Mouse (Mus musculus) MEL-GATA-1-ER (cell line): ENCODE measurements around the gene Glmn.

ENCODE experiments used
- DNase-seq: peaks from one replicate; pipeline ENCODE4 v3.0.0-alpha.2; 2012; ENCODE audit warnings: low read depth; ENCODE audit errors: extremely low read depth

Glmn gene

DNA sequence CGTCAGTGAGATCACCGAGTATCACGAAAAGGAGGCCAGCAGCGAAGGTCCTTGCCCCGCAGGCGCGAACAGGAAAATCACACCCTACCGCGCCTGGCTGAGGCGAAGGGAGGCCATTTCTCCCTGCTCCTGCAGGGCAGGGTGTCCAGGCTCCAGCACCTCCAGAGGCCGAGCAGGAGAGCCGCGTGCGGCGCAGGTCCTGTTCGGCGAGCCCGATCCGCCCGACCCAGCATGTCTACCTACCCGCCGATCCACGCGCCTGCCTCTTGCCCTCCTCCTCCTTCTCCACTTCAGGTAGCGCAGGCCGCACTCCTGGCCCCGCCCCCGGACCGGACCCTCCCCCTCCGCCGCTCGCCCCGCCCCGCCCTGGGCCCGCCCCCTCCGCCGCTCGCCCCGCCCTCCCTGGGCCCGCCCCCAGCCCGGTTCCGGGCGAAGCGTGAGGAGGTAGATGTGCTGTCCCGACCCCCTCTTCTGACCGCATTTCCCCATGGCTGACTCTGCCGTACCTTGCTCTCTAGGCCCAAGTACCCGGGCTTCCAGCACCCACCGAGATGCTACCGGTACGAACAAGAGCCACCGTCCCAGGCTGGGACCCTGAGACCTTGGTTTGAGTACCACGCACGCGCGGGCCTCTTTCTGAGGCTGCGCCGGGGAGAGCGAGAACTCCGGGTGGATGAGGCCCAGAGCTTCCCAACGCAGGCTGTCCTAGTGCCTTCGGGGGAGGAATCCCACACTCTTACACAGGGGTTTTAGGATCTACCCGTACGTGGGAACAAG lies at the start of gene Glmn, which contains the start of gene Rpap2:
Glmn (minus strand) TSS at position 588 of the 777 bp plus-strand sequence.
Rpap2 (plus strand) TSS at position 73 of the 777 bp plus-strand sequence.
- peak; percentile 52 for DNase-seq

DNA sequence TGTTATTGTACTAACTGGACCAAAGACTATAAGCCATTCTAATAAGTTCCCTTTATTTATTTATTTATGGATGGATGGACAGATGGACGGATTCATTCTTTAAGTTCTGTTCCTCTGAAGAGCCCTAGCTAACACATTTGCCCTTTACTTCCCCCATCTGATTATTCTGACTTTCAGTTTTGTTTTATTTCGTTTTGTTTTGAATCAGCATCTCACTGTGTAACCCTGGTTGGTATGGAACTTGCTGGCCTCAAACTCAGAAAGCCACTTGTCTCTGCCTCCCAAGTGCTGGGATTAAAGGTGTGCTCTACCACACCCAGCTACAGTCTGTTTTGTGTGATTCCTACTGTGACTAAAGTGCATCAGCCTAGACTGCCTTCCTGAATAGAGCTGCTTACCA lies 48.2 kb upstream of the Glmn start:
- no peak for DNase-seq

DNA sequence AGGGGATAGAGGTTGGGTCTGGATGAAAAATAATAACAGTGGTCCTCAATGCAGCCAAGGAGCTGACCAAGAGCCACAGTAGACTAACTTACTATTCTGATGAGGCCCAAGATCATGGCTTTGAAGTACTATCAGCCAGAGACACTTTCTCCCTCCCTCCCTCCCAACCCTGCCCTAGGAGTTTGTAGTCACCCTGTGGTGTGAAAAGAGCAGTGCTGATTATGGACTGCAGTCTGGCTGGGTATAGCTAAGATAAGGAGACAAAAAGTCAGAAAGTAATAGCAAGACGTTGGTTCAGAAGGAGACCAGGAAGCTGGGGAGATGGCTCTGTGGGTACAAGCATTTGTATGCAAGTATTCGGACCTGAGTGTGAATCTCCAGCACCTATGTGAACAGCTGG lies 46.9 kb upstream of the Glmn start:
- no peak for DNase-seq

DNA sequence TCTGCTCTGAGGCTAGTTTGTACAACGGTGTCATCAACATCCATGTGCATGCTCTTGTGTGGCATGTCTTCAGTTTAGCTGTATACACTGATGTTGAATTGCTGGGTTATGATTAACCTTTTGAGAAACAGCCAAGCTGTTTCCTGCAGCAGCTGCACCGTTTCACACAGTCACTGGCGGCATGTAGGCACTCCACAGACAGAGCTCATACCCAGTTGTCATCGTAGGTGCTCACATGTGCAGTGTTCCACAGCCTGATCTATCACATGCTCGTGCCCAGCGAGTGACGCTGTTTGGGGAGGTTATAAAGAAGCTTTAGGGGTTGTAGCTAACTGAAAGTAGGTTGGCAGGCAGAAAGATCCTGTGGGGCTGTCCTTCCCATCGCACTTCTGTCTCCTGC lies 40.7 kb upstream of the Glmn start:
- DNase-seq = no peak

DNA sequence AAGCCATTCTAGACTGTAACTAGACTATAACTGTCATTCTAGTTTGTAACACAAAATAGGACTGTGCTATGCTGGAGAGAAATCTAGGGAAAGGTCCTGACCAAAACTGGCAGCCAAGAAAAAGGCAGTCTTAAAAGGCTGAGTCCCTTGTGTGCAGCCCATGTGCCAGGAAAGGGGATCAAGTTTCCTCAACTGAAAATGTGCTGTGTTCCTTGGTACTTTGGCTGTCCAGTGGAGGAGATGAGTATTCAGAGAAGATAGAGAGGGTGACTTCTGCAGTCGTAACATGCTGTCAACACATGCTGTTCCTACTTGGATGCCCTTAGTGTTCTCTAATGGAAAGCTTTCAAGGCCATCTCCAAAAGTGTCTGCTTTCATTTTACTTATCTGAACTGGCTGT lies 39.4 kb upstream of the Glmn start:
- DNase-seq = no peak

DNA sequence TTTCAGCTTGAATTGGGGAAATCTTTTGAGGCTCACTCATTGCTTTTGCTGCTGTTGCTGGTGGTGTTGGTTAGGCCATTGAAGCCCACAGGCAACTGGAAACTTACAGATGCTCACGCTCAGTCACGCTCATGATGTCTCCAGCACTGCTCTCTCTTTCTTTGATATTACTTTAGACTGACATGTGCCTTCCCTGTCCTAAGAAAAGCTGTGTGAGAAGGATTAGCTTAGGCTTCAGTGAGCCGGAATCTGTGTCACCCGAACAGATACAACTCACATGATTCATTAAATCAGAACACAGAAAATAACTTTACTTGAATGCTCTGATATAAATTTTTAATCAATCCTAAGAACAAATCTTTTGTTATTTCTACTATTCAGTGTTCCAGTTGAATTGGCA lies 36.0 kb upstream of the Glmn start:
- DNase-seq = no peak

DNA sequence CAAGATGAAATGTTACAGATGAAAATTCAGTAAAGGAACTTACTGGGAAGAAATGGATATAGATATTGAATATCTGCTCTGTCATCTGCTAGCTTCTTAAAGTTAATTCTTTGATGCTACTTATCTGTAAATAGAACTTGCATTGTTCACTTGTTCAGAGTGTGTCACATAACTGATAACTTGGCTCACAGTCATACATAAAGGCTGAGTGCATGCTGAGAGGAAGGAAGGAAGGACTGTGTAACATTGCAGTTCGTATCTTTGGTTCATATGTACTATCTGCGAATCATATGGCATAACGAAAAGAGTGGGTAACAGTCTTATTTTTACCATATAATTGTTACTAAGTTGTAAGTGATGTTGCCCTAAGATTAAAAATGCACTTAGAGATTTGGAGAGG lies 23.6 kb upstream of the Glmn start:
- DNase-seq = no peak

DNA sequence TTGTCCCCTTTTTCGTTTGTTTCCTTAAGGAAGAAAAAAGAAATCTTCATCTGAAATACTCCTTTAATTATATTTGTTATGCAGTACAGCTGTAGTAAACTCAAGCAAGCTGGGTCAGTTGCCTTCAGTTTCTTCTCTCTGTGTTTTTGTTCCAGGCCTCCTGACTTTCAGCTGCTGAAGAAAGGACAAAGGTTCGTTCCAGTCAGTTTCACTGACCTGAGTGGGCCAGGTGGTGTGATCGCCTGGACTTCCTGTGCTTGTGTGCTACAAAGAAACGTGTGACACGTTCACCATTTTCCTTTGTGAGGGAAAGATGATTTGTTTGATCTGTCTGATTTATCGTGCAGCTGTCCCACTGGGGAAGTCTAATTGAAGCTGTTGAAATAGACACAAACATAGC lies 20.3 kb upstream of the Glmn start:
- DNase-seq = no peak

DNA sequence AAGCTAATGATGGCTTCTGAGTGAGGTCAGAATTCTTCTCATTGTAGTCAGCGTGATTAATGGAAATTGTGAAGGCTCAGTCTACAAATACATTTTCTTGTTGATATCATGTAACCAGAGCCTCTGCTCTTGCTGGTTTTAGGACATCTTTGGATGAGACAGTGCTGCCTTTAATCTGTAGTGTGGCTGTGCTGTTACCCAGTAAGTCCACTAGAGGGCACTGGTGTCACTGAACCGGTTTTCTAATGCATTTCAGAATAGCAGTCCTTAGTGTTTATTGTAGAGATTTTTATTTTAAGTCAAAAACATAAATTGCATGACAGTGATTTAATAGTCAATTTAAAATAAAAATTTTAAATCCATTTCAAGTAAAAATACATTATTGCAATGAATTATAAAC lies 13.5 kb upstream of the Glmn start:
- DNase-seq = peak; percentile 44

DNA sequence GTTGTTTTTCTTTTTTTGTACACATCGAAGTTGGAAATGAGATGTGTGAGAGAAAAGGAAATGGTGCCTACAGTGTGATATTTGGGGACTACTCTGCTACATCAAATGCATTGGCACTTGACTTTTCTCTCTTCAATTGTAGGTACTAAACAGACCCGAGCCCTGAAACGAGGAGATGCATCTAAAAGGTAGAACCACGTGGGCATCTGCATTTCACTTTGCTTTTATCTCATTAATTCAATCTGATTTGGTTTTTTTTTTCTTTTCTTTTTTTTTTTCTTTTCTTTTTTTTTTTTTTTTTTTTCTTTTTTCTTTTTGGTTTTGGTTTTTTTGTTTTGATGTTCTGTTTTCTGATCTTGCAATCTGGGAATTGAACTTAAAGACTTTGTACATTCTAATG lies 692 bp upstream of the Glmn start:
- no peak for DNase-seq

DNA sequence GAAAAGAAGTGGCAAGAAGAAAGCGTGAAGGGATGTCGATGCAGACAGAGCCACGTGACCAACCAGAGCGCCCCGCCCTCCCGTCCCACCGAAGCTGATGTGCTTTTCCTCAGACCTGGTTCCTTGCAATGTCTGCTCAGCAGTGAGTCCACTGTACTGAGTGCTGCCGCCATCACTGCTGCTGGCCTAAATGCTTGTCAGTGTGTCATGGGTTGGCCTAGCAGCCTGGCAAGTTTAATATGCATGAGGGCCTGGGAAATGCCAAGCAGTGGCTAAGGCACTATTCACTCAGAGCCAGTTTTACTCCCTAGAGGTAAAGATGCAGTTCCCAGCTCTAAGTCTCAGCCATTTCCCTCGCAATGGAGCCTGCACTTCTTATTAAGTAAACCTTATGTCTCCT lies 28.5 kb downstream of the Glmn start:
- no peak for DNase-seq

DNA sequence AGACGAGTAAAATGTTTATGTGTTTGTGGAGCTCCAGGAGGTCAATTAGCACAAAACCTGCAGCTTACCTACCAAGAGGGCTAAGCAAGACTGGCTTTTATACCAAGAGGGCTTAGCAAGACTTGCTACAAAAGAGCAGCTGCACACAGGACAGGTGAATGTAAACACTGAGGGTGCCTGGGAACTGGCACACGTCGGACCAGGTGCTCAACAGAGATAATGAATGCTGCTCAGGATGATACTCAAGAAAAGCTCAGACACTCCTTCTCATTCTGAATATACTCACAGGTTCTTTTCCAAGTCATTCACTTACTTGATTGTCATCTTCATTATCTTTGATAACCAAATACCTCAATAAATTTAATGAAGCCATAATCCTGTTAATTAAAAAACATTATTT lies 40.7 kb downstream of the Glmn start:
- DNase-seq = no peak

DNA sequence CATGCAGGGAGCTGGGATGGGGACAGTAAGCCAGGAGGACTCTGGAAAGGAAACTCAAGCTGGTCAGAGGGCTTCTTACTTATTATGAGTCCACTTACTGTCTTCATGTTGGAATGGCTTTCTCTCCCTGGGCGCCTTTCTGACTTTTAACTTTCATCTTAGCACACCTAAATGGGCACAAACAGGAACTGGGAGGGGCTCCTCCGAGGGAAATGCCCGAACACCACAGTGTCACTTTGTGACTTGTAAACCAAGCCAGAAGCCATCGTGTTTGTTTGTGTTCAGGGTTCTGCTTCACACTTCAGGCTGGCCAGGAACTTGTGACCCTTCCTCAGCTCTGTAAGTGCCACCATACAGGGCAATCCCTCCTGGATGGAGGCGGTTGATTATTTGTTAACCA lies 43.4 kb downstream of the Glmn start:
- no peak for DNase-seq

DNA sequence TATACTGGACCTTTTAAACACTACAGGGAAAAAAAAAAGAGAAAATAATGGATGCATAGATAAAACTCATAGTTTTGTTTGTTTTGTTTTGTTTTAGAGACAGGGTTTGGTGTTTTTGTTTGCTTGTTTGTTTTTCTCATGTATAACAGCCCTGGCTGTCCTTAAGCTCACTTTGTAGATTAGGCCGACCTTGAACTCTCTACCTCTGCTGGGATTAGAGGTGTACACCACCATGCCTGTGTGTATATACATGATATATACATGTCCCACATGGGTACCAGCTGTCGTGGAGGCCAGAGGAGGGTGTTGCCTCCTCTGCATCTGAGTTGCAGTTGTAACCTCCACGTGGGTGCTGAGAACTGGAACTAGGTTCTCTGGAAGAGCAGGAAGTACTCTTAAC lies 49.2 kb downstream of the Glmn start:
- no peak for DNase-seq

DNA sequence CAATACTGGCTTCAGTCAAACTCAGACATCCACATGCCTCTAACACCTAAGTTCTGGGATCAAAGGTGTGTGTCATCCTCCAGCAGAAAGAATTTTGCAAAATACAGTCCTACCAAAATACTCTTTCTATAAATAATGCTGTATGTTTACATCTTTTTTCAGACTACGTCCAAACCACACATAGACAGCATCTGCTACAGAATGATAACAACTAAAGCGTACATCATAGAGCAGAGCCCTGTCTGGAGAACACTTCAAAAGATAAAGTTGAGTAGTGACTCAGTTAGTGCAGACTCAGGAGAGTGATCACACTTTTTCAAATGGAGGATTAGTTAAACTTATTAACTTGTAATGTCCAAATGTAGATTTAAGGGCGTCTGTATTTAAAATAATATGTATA lies 49.7 kb downstream of the Glmn start:
- DNase-seq = peak; percentile 17

DNA sequence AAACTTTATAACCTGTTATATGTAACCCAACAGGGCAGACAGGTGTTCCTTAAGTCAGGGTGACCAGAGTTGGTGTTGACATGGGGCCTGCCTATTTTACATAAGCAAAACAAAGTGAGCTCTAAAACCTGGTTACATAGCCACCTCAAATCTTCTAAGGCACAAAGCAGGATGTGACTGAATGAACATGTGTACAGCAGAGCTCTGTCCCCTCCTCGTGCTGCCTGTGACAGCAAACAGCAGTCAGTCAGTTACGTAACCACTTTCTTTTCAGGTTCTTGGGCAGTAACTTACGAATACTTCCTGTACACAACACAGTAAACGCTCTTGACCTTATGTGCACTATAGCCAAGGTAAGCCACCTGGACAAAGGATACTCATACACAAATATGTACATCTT lies 51.8 kb downstream of the Glmn start:
- no peak for DNase-seq

DNA sequence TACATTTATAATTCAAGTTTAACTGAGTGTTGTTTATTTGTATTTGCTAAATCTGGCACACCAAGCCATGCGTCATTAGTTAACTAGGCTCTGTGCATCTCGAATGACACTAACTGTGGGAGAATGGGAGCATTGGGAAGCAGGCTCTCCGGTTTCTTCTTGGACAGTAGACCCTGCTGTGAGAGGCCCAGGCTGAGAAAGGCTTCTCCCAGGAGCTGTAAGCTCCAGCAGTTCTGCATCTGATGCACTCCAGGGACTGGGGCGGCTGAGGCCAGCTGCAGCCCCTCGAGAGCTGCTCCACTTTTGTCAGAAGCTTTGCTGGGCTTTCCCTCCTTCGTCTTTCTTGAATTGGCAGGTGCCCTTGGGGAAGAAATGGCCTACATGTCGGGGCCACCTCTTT lies 56.0 kb downstream of the Glmn start:
- DNase-seq = no peak

DNA sequence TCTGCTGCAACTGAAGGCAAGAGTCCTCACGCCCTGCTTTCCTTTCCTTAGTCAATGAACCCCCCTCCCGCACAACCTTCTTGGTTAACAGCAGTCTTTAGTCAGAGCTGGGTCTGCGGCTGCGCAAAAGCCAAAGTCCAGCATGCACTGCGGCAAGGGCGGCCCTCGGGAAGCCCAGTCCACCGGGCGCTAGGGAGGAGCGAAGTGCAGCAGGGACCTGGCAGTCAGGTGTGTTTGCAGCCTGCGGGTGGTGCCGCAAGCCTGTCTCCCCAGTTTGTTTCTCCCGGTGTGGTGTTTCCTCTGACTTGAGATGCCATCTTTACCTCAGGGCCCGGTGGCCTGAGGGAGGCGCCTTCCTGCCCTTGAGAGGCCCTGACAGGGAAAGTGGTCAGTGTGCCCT lies 63.1 kb downstream of the Glmn start, which contains the start of gene 1700028K03Rik:
1700028K03Rik (plus strand) TSS at position 129 of the 400 bp plus-strand sequence.
- DNase-seq = no peak

DNA sequence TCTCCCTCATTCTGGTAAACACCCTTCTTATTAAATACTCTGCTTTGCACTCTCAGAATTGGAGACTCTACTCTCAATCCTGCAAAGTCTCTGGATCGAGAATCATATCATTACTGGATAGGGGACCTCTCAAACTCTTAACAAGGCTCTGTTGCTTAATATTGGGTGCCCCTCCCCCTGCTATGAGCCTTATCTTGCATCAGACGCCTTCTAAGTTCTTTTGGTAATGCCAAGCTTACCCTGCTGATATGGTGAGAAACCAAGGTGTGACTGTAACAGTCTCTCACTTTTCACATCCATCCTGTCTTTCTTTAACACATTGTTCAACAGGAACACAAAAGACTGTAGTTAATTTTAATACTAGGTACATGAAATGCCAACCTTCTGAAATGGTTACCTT lies 64.1 kb downstream of the Glmn start:
- no peak for DNase-seq

DNA sequence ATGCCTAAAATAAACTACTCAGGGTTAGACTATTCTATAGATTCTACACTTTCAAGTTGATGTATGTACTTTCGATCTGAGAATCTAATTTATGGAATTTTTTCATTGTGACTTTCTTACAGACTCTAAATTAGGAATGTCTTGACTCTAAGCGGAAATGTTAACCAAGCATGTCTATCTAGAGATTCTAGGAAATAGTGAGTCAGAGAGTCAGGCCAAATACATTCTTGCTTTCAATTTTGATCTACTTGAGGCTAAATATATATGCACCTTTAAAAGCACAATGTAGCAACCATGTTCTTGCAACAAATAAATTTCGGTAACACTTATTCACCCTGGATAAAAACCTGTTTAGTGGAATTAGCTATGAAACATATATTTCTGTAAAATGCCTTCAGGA lies 68.8 kb downstream of the Glmn start:
- no peak for DNase-seq

DNA sequence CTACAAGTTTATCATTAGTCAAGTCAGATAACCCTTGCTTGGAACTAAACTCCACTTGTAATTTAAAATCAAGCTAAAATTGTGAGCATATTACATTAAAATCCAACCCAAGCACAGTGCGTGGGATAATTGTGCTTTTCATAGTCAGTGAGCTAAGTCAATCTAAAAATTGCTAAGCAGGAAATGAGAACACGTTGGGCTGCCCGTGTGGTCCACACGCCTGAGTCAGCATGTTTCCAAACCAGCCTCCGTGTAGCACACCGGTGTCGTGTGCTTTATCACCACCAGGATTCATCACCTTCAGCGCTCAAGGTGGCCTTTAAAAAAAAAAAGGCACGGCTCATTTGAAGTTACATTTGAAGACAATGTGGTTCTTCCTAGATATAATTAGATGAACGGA lies 73.4 kb downstream of the Glmn start:
- no peak for DNase-seq

DNA sequence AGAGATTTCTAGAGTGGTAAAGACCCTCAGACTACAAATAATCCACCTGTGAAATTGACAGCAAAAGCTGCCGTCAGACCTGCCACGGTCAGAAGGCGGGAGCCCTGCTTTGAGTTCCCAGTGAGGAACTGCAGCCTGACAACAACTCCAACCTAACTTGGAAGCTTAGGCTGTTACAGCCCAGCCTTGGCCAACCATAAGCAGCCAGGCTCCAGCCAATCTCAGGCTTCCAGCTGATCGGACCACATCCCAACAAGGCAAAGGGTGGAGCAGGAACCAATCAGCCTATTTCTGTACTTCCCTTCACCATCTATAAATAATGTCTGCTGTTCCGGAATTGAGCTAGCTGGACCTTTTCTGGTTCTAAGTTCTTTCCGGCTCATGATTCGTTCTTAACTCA lies 75.8 kb downstream of the Glmn start:
- DNase-seq = no peak

DNA sequence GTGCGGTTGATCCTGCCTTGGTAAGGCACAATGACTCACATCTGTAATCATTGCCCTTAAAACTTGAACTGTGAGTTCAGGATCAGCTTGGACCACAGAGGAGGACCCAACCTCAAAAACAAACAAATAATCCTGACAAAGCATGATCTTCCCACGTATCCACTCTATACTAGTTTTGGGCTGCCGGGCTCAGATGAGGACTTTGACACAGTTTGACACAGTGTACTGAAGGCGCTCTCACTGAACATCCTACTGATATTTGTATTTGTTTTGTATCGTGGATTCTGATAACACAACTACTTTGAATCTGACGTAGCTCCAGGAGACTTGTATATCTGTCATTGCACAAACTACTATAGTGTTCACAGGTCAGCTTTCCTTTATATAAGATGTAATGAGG lies 76.3 kb downstream of the Glmn start:
- no peak for DNase-seq

DNA sequence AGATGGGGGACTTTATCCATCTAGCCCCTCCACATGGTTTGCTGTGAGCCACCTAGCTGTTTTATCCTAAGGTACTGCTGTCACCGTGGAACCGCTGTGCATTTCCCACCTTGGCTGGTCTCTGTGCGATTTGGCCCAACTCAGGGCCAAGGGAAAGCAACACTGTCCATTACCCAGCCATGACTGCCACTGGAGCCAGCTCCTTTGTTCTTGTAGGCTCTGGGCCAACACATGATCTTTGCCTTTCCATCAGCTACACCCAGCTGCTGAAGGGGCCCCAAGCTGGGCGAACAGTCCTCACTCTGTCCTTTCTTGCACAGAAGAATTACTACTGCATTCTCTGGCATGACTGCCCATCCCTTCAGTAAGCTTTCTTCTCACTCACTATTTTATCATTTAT lies 79.1 kb downstream of the Glmn start:
- DNase-seq = no peak
